Mouse (Mus musculus): Measurements from ENCODE around the gene Stard5. TPM values are rescaled to one million over a fixed set of nuclear protein-coding genes. Genes with fewer than 3 reads are reported as not detected.
A peak's percentile ranks its signal among the peaks of the same experiment; 100 is the strongest.

The Stard5 gene
- polyA plus RNA-seq, 1 experiment from 2014 or later, result 37.1 TPM

- no peaks in the 10 kb centered on the region for H3K27me3 ChIP-seq (replicated peaks; ENCODE audit: control insufficient read depth, insufficient read depth, low read length)
- ATAC-seq (replicated peaks; ENCODE audit: low FRiP score, low TSS enrichment, low read depth) (no peak), DNase-seq (ENCODE audit: low spot score) (no peak)
- H3K27ac ChIP-seq (ENCODE audit: low read depth), result no peak overlapping the region
- H3K9me3 ChIP-seq (ENCODE audit: control insufficient read depth, low read length), result no peaks in the 10 kb centered on the region
- no peak overlapping the region for H3K4me3 ChIP-seq (ENCODE audit: low read depth, low read length)
- 85% methylated on average over 2 of the region's 2 CpGs for WGBS
- no peak overlapping the region for H3K4me2 ChIP-seq (ENCODE audit: low read length)
- H3K9ac ChIP-seq (ENCODE audit: low read length), result no peak overlapping the region
- no peaks in the 10 kb centered on the region for H3K4me1 ChIP-seq (replicated peaks; ENCODE audit: control insufficient read depth, insufficient read depth, low read length)
- H3K36me3 ChIP-seq (ENCODE audit: control insufficient read depth, insufficient read depth, low read length), result no peaks in the 10 kb centered on the region
Observed at GRCm38 (mm10) chr7:83653605-83654051, 21.9 kb downstream of the Stard5 start.

- ATAC-seq (replicated peaks; ENCODE audit: low FRiP score, low TSS enrichment, low read depth), result no peak
- no peak overlapping the region for H3K4me2 ChIP-seq (ENCODE audit: low read length)
- no peaks in the 10 kb centered on the region for H3K9me3 ChIP-seq (ENCODE audit: control insufficient read depth, low read length)
- no peak overlapping the region for H3K4me3 ChIP-seq (ENCODE audit: low read depth, low read length)
- H3K4me1 ChIP-seq (replicated peaks; ENCODE audit: control insufficient read depth, insufficient read depth, low read length), result no peaks in the 10 kb centered on the region
- DNase-seq (ENCODE audit: low spot score), result no peak
- H3K36me3 ChIP-seq (ENCODE audit: control insufficient read depth, insufficient read depth, low read length), result no peaks in the 10 kb centered on the region
- H3K9ac ChIP-seq (ENCODE audit: low read length), result no peak overlapping the region
- WGBS, result 73% methylated on average over 2 of the region's 2 CpGs
- H3K27me3 ChIP-seq (replicated peaks; ENCODE audit: control insufficient read depth, insufficient read depth, low read length), result no peaks in the 10 kb centered on the region
- no peak overlapping the region for H3K27ac ChIP-seq (ENCODE audit: low read depth)
Observed at GRCm38 (mm10) chr7:83654196-83654595, 22.4 kb downstream of the Stard5 start.

- no peak overlapping the region for H3K4me2 ChIP-seq (ENCODE audit: low read length)
Observed at GRCm38 (mm10) chr7:83654938-83655630, 23.3 kb downstream of the Stard5 start.

GRCm38 (mm10) chr7:83658716-83659115, 27.0 kb downstream of the Stard5 start:
- Histone ChIP-seq H3K36me3 (ENCODE audit: control insufficient read depth, insufficient read depth, low read length) (no peaks in the 10 kb centered on the region), H3K27me3 (replicated peaks; ENCODE audit: control insufficient read depth, insufficient read depth, low read length) (no peaks in the 10 kb centered on the region), H3K9me3 (ENCODE audit: control insufficient read depth, low read length) (no peaks in the 10 kb centered on the region), H3K9ac (ENCODE audit: low read length) (no peak overlapping the region), H3K4me1 (replicated peaks; ENCODE audit: control insufficient read depth, insufficient read depth, low read length) (no peaks in the 10 kb centered on the region), H3K4me3 (ENCODE audit: low read depth, low read length) (no peak overlapping the region), H3K27ac (ENCODE audit: low read depth) (0 out of 2 replicates have a peak overlapping the region, but pooled peaks have one; percentile 11), H3K4me2 (ENCODE audit: low read length) (no peak overlapping the region)
- no peak for ATAC-seq (replicated peaks; ENCODE audit: low FRiP score, low TSS enrichment, low read depth)
- no peak for DNase-seq (ENCODE audit: low spot score)
- 84% methylated on average over 1 of the region's 1 CpGs for WGBS

More at GRCm38 (mm10) chr7:83654938-83655630, 23.3 kb downstream of the Stard5 start:
- Histone ChIP-seq H3K4me1 (replicated peaks; ENCODE audit: control insufficient read depth, insufficient read depth, low read length) (no peaks in the 10 kb centered on the region), H3K27ac (ENCODE audit: low read depth) (no peak overlapping the region), H3K9me3 (ENCODE audit: control insufficient read depth, low read length) (no peaks in the 10 kb centered on the region), H3K4me3 (ENCODE audit: low read depth, low read length) (no peak overlapping the region), H3K27me3 (replicated peaks; ENCODE audit: control insufficient read depth, insufficient read depth, low read length) (no peaks in the 10 kb centered on the region), H3K36me3 (ENCODE audit: control insufficient read depth, insufficient read depth, low read length) (no peaks in the 10 kb centered on the region), H3K9ac (ENCODE audit: low read length) (no peak overlapping the region)
- no peak for DNase-seq (ENCODE audit: low spot score)
- WGBS, result 42% methylated on average over 5 of the region's 5 CpGs
- no peak for ATAC-seq (replicated peaks; ENCODE audit: low FRiP score, low TSS enrichment, low read depth)

- Histone ChIP-seq H3K4me1 (replicated peaks; ENCODE audit: control insufficient read depth, insufficient read depth, low read length) (no peaks in the 10 kb centered on the region), H3K4me2 (ENCODE audit: low read length) (no peak overlapping the region), H3K27me3 (replicated peaks; ENCODE audit: control insufficient read depth, insufficient read depth, low read length) (no peaks in the 10 kb centered on the region), H3K36me3 (ENCODE audit: control insufficient read depth, insufficient read depth, low read length) (no peaks in the 10 kb centered on the region), H3K27ac (ENCODE audit: low read depth) (no peak overlapping the region; the same call in 1 of the 2 replicates), H3K4me3 (ENCODE audit: low read depth, low read length) (no peak overlapping the region), H3K9ac (ENCODE audit: low read length) (no peak overlapping the region), H3K9me3 (ENCODE audit: control insufficient read depth, low read length) (no peaks in the 10 kb centered on the region)
- DNase-seq (ENCODE audit: low spot score), result no peak
- ATAC-seq (replicated peaks; ENCODE audit: low FRiP score, low TSS enrichment, low read depth), result no peak
- WGBS, result 78% methylated on average over 9 of the region's 9 CpGs
Observed at GRCm38 (mm10) chr7:83659159-83660065, 27.7 kb downstream of the Stard5 start.

GRCm38 (mm10) chr7:83660273-83660691, 28.5 kb downstream of the Stard5 start:
- ATAC-seq (replicated peaks; ENCODE audit: low FRiP score, low TSS enrichment, low read depth) (no peak), DNase-seq (ENCODE audit: low spot score) (no peak)
- Histone ChIP-seq H3K4me2 (ENCODE audit: low read length) (no peak overlapping the region), H3K4me3 (ENCODE audit: low read depth, low read length) (no peak overlapping the region), H3K27me3 (replicated peaks; ENCODE audit: control insufficient read depth, insufficient read depth, low read length) (no peaks in the 10 kb centered on the region), H3K4me1 (replicated peaks; ENCODE audit: control insufficient read depth, insufficient read depth, low read length) (no peaks in the 10 kb centered on the region), H3K27ac (ENCODE audit: low read depth) (no peak overlapping the region), H3K36me3 (ENCODE audit: control insufficient read depth, insufficient read depth, low read length) (no peaks in the 10 kb centered on the region), H3K9me3 (ENCODE audit: control insufficient read depth, low read length) (no peaks in the 10 kb centered on the region), H3K9ac (ENCODE audit: low read length) (no peak overlapping the region)
- WGBS, result 89% methylated on average over 11 of the region's 11 CpGs

- 90% methylated on average over 10 of the region's 10 CpGs for WGBS
- ATAC-seq (replicated peaks; ENCODE audit: low FRiP score, low TSS enrichment, low read depth) (no peak), DNase-seq (ENCODE audit: low spot score) (no peak)
- Histone ChIP-seq H3K9me3 (ENCODE audit: control insufficient read depth, low read length) (no peaks in the 10 kb centered on the region), H3K4me2 (ENCODE audit: low read length) (no peak overlapping the region), H3K27me3 (replicated peaks; ENCODE audit: control insufficient read depth, insufficient read depth, low read length) (no peaks in the 10 kb centered on the region), H3K4me3 (ENCODE audit: low read depth, low read length) (no peak overlapping the region), H3K36me3 (ENCODE audit: control insufficient read depth, insufficient read depth, low read length) (no peaks in the 10 kb centered on the region), H3K27ac (ENCODE audit: low read depth) (no peak overlapping the region), H3K4me1 (replicated peaks; ENCODE audit: control insufficient read depth, insufficient read depth, low read length) (no peaks in the 10 kb centered on the region), H3K9ac (ENCODE audit: low read length) (no peak overlapping the region)
Observed at GRCm38 (mm10) chr7:83661031-83661430, 29.3 kb downstream of the Stard5 start.

- ATAC-seq (replicated peaks; ENCODE audit: low FRiP score, low TSS enrichment, low read depth) (no peak), DNase-seq (ENCODE audit: low spot score) (no peak)
- Histone ChIP-seq H3K9ac (ENCODE audit: low read length) (no peak overlapping the region), H3K4me3 (ENCODE audit: low read depth, low read length) (no peak overlapping the region), H3K27me3 (replicated peaks; ENCODE audit: control insufficient read depth, insufficient read depth, low read length) (no peaks in the 10 kb centered on the region), H3K4me2 (ENCODE audit: low read length) (no peak overlapping the region), H3K9me3 (ENCODE audit: control insufficient read depth, low read length) (no peaks in the 10 kb centered on the region), H3K4me1 (replicated peaks; ENCODE audit: control insufficient read depth, insufficient read depth, low read length) (no peaks in the 10 kb centered on the region), H3K27ac (ENCODE audit: low read depth) (no peak overlapping the region), H3K36me3 (ENCODE audit: control insufficient read depth, insufficient read depth, low read length) (no peaks in the 10 kb centered on the region)
- 93% methylated on average over 3 of the region's 3 CpGs for WGBS
Observed at GRCm38 (mm10) chr7:83661763-83662162, 30.0 kb downstream of the Stard5 start.

All from intestine, embryonic 14.5 days (tissue).